Mouse (Mus musculus) MEL (cell line): Measurements from ENCODE around the gene Fbln1. TPM values are rescaled to one million over a fixed set of nuclear protein-coding genes. Genes with fewer than 3 reads are reported as not detected.

ENCODE experiments used
- DNase-seq: peaks from one replicate; pipeline ENCODE4 v3.0.0; 2011; ENCODE audit warnings: low read depth, low spot score
- H3K27ac ChIP-seq: 2 replicates; pipeline ENCODE4 v1.5.1; 2012; ENCODE audit warnings: low read depth, mild to moderate bottlenecking, control low read depth, low read length, moderate library complexity; ENCODE audit not compliant: control insufficient read depth
- H3K27me3 ChIP-seq, 2 experiments: fragments of 150-350 bp in 1 of 2; sonication (generic) in 1 of 2; 2 replicates each; pipeline ENCODE4 v1.6.1; 2012; ENCODE audit warnings: low read length in 2 of 2, mild to moderate bottlenecking in 2 of 2, improper control_type of control experiment in 1 of 2, moderate library complexity in 1 of 2; ENCODE audit not compliant: insufficient read depth in 2 of 2, control insufficient read depth in 1 of 2
- H3K36me3 ChIP-seq, 2 experiments: 2 replicates each; pipeline ENCODE4 v1.6.1; 2012 to 2014; ENCODE audit warnings: low read length in 2 of 2, improper control_type of control experiment in 1 of 2, inconsistent platforms in 1 of 2, mild to moderate bottlenecking in 1 of 2; ENCODE audit not compliant: insufficient read depth in 2 of 2, control insufficient read depth in 1 of 2
- H3K4me1 ChIP-seq, 2 experiments: fragments of 150-350 bp in 1 of 2; sonication (generic) in 1 of 2; 2 replicates each; pipeline ENCODE4 v1.6.1; 2012; ENCODE audit warnings: low read length in 2 of 2, improper control_type of control experiment in 1 of 2, mild to moderate bottlenecking in 1 of 2; ENCODE audit not compliant: insufficient read depth in 2 of 2, control insufficient read depth in 1 of 2
- H3K4me3 ChIP-seq, 2 experiments: fragments of 150-350 bp in 1 of 2; sonication (generic) in 1 of 2; 2 replicates each; pipeline ENCODE4 v1.5.1; 2012; ENCODE audit warnings: low read depth in 2 of 2, low read length in 2 of 2, mild to moderate bottlenecking in 2 of 2, moderate library complexity in 2 of 2, control low read depth in 1 of 2, improper control_type of control experiment in 1 of 2; ENCODE audit not compliant: control insufficient read depth in 1 of 2, insufficient read depth in 1 of 2
- H3K79me2 ChIP-seq: 2 replicates; pipeline ENCODE4 v1.6.1; 2012; ENCODE audit warnings: mild to moderate bottlenecking, low read length, moderate library complexity; ENCODE audit not compliant: control insufficient read depth, poor library complexity, insufficient read depth
- H3K9ac ChIP-seq: 2 replicates; pipeline ENCODE4 v1.6.1; 2012; ENCODE audit warnings: low read depth, mild to moderate bottlenecking, control low read depth, low read length, moderate library complexity; ENCODE audit not compliant: control insufficient read depth, poor library complexity, severe bottlenecking
- H3K9me3 ChIP-seq: fragments of 150-350 bp; sonication (generic); replicated peaks from 2 replicates; pipeline ENCODE4 v1.6.1; 2012; ENCODE audit warnings: mild to moderate bottlenecking, low read length, improper control_type of control experiment, moderate library complexity; ENCODE audit not compliant: insufficient read depth
- CTCF ChIP-seq, 3 experiments: IDR thresholded peaks in 2 of 3; conservative IDR thresholded peaks in 1 of 3; 2 replicates each; pipeline ENCODE4 v1.5.1; 2011 to 2012; ENCODE audit warnings: low read length in 3 of 3, low read depth in 2 of 3, mild to moderate bottlenecking in 2 of 3, improper control_type of control experiment in 1 of 3, inconsistent platforms in 1 of 3, mixed read lengths in 1 of 3, moderate library complexity in 1 of 3; ENCODE audit not compliant: control insufficient read depth in 1 of 3, insufficient read depth in 1 of 3, poor library complexity in 1 of 3, severe bottlenecking in 1 of 3
- E2F4 ChIP-seq: IDR thresholded peaks from 2 replicates; pipeline ENCODE4 v1.6.1; 2011; ENCODE audit warnings: low read depth, low read length, improper control_type of control experiment, borderline replicate concordance
- ELF1 ChIP-seq: IDR thresholded peaks from 2 replicates; pipeline ENCODE4 v1.6.1; 2014; ENCODE audit warnings: low read depth, mild to moderate bottlenecking, inconsistent platforms, low read length, improper control_type of control experiment, moderate library complexity
- EP300 ChIP-seq, 2 experiments: IDR thresholded peaks; 2 replicates each; pipeline ENCODE4 v1.6.1; 2011; ENCODE audit warnings: improper control_type of control experiment in 2 of 2, low read length in 2 of 2, low read depth in 1 of 2, mild to moderate bottlenecking in 1 of 2
- JUND ChIP-seq: IDR thresholded peaks from 2 replicates; pipeline ENCODE4 v1.6.1; 2011; ENCODE audit warnings: low read depth, mild to moderate bottlenecking, improper control_type of control experiment, low read length
- MAFK ChIP-seq: IDR thresholded peaks from 2 replicates; pipeline ENCODE4 v1.6.1; 2011; ENCODE audit warnings: low read depth, mild to moderate bottlenecking, low read length, improper control_type of control experiment, borderline replicate concordance
- MAX ChIP-seq: IDR thresholded peaks from 2 replicates; pipeline ENCODE4 v1.6.1; 2011; ENCODE audit warnings: low read length, improper control_type of control experiment
- MEF2A ChIP-seq: IDR thresholded peaks from 2 replicates; pipeline ENCODE4 v1.6.1; 2014; ENCODE audit warnings: low read depth, mild to moderate bottlenecking, inconsistent platforms, low read length, improper control_type of control experiment; ENCODE audit not compliant: poor library complexity, insufficient replicate concordance, severe bottlenecking; ENCODE audit errors: extremely low read depth
- MYB ChIP-seq: IDR thresholded peaks from 2 replicates; pipeline ENCODE4 v1.6.1; 2011; ENCODE audit warnings: mild to moderate bottlenecking, low read depth, low read length, improper control_type of control experiment
- POLR2AphosphoS5 ChIP-seq: IDR thresholded peaks from 2 replicates; pipeline ENCODE4 v1.6.1; 2012; ENCODE audit warnings: low read depth, borderline replicate concordance, mild to moderate bottlenecking, inconsistent platforms, low read length, moderate library complexity, mixed read lengths
- RAD21 ChIP-seq: IDR thresholded peaks from 2 replicates; pipeline ENCODE4 v1.6.1; 2011; ENCODE audit warnings: mild to moderate bottlenecking, low read depth, low read length, improper control_type of control experiment
- RCOR1 ChIP-seq: IDR thresholded peaks from 2 replicates; pipeline ENCODE4 v1.6.1; 2012; ENCODE audit warnings: low read depth, mild to moderate bottlenecking, inconsistent platforms, low read length, improper control_type of control experiment
- SIN3A ChIP-seq: IDR thresholded peaks from 2 replicates; pipeline ENCODE4 v1.6.1; 2012; ENCODE audit warnings: low read length, improper control_type of control experiment, inconsistent platforms
- SMC3 ChIP-seq: IDR thresholded peaks from 2 replicates; pipeline ENCODE4 v1.6.1; 2011; ENCODE audit warnings: low read depth, low read length, improper control_type of control experiment
- TAL1 ChIP-seq: IDR thresholded peaks from 2 replicates; pipeline ENCODE4 v1.6.1; 2012; ENCODE audit warnings: mild to moderate bottlenecking, inconsistent platforms, low read length, moderate library complexity, mixed read lengths
- TBP ChIP-seq: IDR thresholded peaks from 2 replicates; pipeline ENCODE4 v1.8.0; 2011; ENCODE audit warnings: low read depth, low read length, improper control_type of control experiment
- polyA plus RNA-seq, 2 experiments: library from polyadenylated mRNA; stranded (reverse) in 1 of 2; unstranded in 1 of 2; fragments of >175 nt in 1 of 2; fragments of >200 nt in 1 of 2; gene quantifications; 2 replicates each; pipeline versions ENCODE4 v1.2.1 to v1.2.4; 2012; ENCODE audit warnings: low replicate concordance in 2 of 2, low read depth in 1 of 2; ENCODE audit not compliant: insufficient read length in 2 of 2, insufficient read depth in 1 of 2, missing spikeins in 1 of 2
- total RNA-seq: library from RNA; depleted of rRNA; stranded (reverse); fragments of 300-350 nt; gene quantifications from 2 replicates; pipeline ENCODE4 v1.2.3, GENCODE M21; 2012

The Fbln1 gene
- total and polyA plus RNA-seq, 3 experiments = not detected

DNA sequence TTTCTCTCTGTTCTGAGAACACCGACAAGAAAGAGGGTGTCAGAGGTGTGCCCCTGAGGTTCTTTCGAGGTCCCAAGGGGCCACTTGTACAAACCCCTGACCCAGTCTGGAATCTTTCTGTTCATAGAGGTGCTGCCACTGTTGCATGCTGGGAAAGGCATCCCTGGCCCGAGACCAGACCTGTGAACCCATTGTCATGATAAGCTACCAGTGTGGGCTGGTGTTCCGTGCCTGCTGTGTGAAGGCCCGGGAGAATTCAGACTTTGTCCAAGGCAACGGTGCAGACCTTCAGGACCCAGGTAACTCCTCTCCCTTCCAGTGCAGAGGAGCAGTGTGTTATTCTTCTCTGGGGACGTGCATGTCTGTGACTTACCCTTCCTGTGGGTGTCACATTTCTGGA is 21.1 kb downstream of the Fbln1 start:
- Histone ChIP-seq H3K9me3 (no peaks in the 10 kb centered on the region), H3K27ac (no peak overlapping the region), H3K9ac (no peak overlapping the region), H3K79me2 (no peaks in the 10 kb centered on the region), H3K36me3 (no peaks in the 10 kb centered on the region), H3K27me3 (no peaks in the 10 kb centered on the region), H3K4me1 (no peaks in the 10 kb centered on the region), H3K4me3 (no peak overlapping the region)
- no peak for DNase-seq
- TF ChIP-seq MAX (no peak), JUND (no peak), SIN3A (no peak), TAL1 (no peak), MYB (no peak), E2F4 (no peak), SMC3 (no peak), RCOR1 (no peak), ELF1 (no peak), POLR2AphosphoS5 (no peak), CTCF (IDR thresholded peaks at IDR 0.05 in 2 of 3, conservative IDR thresholded peaks at IDR 0.05 in 1 of 3; ENCODE audit: control insufficient read depth in 1 of 3, insufficient read depth in 1 of 3, low read depth in 2 of 3, low read length in 3 of 3, poor library complexity in 1 of 3, severe bottlenecking in 1 of 3) (no peak), TBP (no peak)

DNA sequence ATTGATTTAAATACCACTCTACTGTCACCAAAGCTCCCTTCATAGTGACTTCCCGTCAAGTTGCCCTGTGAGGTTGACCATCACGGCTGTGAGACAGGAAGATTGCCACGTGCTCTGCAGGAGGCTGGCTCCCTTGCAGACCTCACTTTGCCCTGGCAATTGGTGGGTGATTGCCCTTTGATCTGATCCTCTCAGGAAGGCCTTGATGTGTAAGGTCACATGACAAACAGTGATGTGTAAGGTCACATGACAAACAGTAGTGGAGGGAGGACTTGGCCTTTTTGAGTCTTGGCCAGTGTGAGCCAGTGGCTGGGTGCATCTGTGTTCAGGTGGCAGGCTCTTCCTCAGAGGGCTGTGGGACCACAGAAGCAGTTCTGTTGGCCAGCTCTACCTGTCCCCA is 22.8 kb downstream of the Fbln1 start:
- Histone ChIP-seq H3K9me3 (no peaks in the 10 kb centered on the region), H3K4me1 (no peaks in the 10 kb centered on the region), H3K79me2 (no peaks in the 10 kb centered on the region), H3K4me3 (no peak overlapping the region), H3K27me3 (no peaks in the 10 kb centered on the region), H3K36me3 (no peaks in the 10 kb centered on the region), H3K9ac (no peak overlapping the region)
- no peak for DNase-seq
- TF ChIP-seq RAD21 (no peak), MYB (no peak), MAFK (no peak), EP300 (IDR thresholded peaks at IDR 0.05; ENCODE audit: low read depth in 1 of 2, low read length in 2 of 2) (no peak)
- TF ChIP-seq, all 39 proteins: peak for 0
- no peak overlapping the region for H3K27ac ChIP-seq

- no peak for DNase-seq
- H3K9ac ChIP-seq = no peak overlapping the region
- H3K4me1 ChIP-seq = no peaks in the 10 kb centered on the region
- no peaks in the 10 kb centered on the region for H3K36me3 ChIP-seq
- no peaks in the 10 kb centered on the region for H3K27me3 ChIP-seq
- no peaks in the 10 kb centered on the region for H3K79me2 ChIP-seq
- no peak overlapping the region for H3K4me3 ChIP-seq
- TF ChIP-seq MEF2A = no peak
- TF ChIP-seq, all 39 proteins: peak for 0
- no peaks in the 10 kb centered on the region for H3K9me3 ChIP-seq
- no peak overlapping the region for H3K27ac ChIP-seq
These were observed 24.3 kb downstream of the Fbln1 start for GRCm38 (mm10) chr15:85229960-85230535.
